Mouse (Mus musculus) lung, embryonic 15.5 days (tissue): ENCODE data around the gene Tmem183a. TPM values are rescaled to one million over a fixed set of nuclear protein-coding genes. Genes with fewer than 3 reads are reported as not detected.
A peak's percentile ranks its signal among the peaks of the same experiment; 100 is the strongest.

ENCODE experiments used
- ATAC-seq: fragments of 200-750 bp; cut with Nextera tagmentation; 2 replicates; pipeline ENCODE4 v1.8.0; 2017; ENCODE audit warnings: moderate number of reproducible peaks, borderline replicate concordance; ENCODE audit not compliant: low FRiP score, low TSS enrichment; ENCODE audit errors: extremely low read depth
- H3K27ac ChIP-seq: fragments of 300-500 bp; sonication (generic); 2 replicates; pipeline ENCODE4 v1.5.1; 2015; ENCODE audit warnings: moderate library complexity, mild to moderate bottlenecking, inconsistent platforms
- H3K27me3 ChIP-seq: fragments of 300-500 bp; sonication (generic); 2 replicates; pipeline ENCODE4 v1.6.1; 2015; ENCODE audit warnings: inconsistent platforms
- H3K36me3 ChIP-seq: fragments of 300-500 bp; sonication (generic); 2 replicates; pipeline ENCODE4 v1.6.1; 2015; ENCODE audit warnings: inconsistent platforms
- H3K4me1 ChIP-seq: fragments of 300-500 bp; sonication (generic); 2 replicates; pipeline ENCODE4 v1.6.1; 2015; ENCODE audit warnings: inconsistent platforms
- H3K4me2 ChIP-seq: fragments of 300-500 bp; sonication (generic); 2 replicates; pipeline ENCODE4 v1.6.1; 2015; ENCODE audit warnings: inconsistent platforms, mild to moderate bottlenecking, moderate library complexity
- H3K4me3 ChIP-seq: fragments of 300-500 bp; sonication (generic); 2 replicates; pipeline ENCODE4 v1.5.1; 2015; ENCODE audit warnings: mild to moderate bottlenecking, inconsistent platforms
- H3K9ac ChIP-seq: fragments of 300-500 bp; sonication (generic); 2 replicates; pipeline ENCODE4 v1.6.1; 2015; ENCODE audit warnings: inconsistent platforms
- H3K9me3 ChIP-seq: fragments of 300-500 bp; sonication (generic); 2 replicates; pipeline ENCODE4 v1.6.1; 2016; ENCODE audit warnings: inconsistent platforms
- WGBS: fragments of 180-500 bp; shearing (Covaris S2); methylation state at CpG from one replicate; pipeline ENCODE4 v1.1.7; 2015; 5-methylcytosine and 5-hydroxymethylcytosine counted together
- polyA plus RNA-seq: library from polyadenylated mRNA; unstranded; fragments of >200 nt; fragmentation: Nextera tagmentation; extraction: Ambion mirVana; gene quantifications from 2 replicates; pipeline ENCODE4 v1.2.1, GENCODE M21; 2015

Gene Tmem183a
- polyA plus RNA-seq, 1 experiment from 2014 or later, result 93.4 TPM

DNA sequence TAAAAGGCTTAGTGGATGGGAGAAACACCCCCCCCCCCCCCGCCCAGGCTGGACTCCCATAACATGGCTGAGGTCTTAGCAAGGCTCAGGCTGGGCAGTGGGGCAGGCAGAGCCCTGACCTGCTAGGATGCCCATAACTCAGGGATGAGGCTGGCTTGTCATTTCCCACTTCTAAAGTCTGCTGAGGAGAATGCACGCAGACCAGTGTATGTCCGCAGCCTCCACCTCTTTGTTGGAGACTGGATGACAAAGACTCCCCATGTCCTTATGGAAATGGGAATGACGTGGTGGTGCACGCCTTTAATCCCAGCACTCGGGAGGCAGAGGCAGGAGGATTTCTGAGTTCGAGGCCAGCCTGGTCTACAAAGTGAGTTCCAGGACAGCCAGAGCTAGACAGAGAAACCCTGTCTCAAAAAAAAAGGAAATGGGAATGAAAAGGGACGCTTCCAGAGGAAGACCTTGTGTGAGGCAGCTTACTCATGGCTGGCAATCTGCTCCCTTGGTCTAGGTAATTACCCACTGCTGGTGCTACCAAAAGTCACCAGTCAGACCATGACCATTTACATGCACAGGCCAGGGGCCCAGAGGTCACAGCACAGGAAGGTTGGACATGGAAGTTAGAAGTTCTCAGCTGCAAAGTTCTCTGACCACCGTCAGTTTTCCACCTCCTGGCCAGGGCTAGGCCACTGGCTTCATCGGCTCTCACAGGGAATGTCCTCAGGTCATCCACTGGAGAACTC, 28.2 kb downstream of the Tmem183a start:
- H3K4me2 ChIP-seq, result no peak overlapping the region
- H3K9ac ChIP-seq, result no peak overlapping the region
- no peak overlapping the region for H3K4me3 ChIP-seq
- no peaks in the 10 kb centered on the region for H3K36me3 ChIP-seq
- WGBS, result 79% methylated on average over 10 of the region's 10 CpGs
- H3K27ac ChIP-seq, result no peak overlapping the region
- no peak for ATAC-seq
- no peaks in the 10 kb centered on the region for H3K9me3 ChIP-seq
- no peaks in the 10 kb centered on the region for H3K27me3 ChIP-seq
- H3K4me1 ChIP-seq, result peaks cover 11% of the 10 kb centered on the region

DNA sequence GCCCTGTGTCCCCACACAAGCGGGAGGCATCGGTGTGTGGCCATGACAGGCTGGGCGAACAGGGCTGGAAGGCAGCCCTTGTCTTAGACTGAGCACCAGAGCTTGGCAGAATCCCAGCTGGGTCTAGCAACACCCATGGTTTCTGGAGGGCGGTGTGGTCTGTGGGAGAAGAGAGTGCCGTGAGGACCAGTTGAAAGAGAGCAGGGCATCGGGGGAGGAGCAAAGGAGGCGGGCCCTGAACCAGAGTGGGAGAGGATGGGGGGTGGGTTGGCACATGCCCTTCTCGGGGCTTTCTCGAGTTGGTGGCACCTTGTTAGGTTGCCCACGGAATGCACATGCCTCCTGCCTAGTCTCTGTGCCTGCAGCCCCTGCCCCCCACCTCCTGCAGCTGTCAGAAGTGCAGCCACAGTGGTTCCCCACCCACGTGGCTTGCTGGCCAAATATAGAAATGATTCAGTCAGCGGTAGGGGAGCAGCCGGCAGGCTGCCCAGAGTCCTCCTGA, 29.0 kb downstream of the Tmem183a start, which contains the start of gene Ppfia4:
TSS of gene Ppfia4 (minus strand) at position 159 of the 502 bp plus-strand sequence.
- peak; percentile 53 for ATAC-seq
- 28% methylated on average over 13 of the region's 13 CpGs for WGBS
- Histone ChIP-seq H3K9ac (no peak within 1 kb of the TSS; the same call in 1 of the 2 replicates), H3K4me2 (peak within 1 kb of the TSS; percentile 42), H3K36me3 (no peaks in the 10 kb centered on the region), H3K27ac (peak within 1 kb of the TSS; percentile 30; the same call in 1 of the 2 replicates), H3K4me3 (no peak within 1 kb of the TSS), H3K9me3 (no peaks in the 10 kb centered on the region), H3K27me3 (no peaks in the 10 kb centered on the region), H3K4me1 (peaks cover 11% of the 10 kb centered on the region)

DNA sequence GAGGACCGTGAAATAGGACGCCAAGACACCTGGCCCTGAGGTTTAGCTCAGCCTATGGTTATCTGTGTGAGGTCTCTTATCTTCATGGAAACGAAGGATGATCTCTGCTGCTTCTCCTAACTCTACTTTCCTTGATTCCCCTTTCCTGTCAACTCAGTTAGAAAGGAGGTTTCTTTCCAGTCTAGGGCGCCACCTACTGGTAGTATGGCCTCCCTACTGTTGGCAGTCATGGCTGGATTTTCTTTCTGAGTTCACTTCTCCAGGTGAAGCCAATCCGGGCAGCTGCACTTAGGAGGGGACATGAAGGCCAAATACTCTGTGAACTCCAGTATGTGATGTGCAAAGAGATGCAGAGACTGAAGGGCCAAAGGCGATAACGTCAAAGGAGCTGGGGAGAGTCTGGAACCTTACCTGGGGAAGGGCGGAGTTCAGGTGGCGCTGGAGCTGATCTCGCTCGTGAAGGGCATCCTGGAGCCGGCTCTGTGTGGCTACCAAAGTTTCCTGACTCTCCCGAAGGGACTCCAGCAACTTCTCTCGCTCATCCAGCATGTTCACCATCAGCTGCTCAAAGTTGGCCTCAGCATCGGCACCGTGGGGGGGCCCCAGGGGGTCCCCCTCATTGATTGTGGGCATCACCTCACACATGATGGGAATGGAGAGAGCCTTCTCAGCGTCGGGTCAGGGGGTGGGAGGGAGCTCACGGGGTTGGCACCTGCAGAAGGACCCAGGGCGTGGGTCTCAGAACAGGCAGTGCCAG, 29.7 kb downstream of the Tmem183a start:
- no peak overlapping the region for H3K4me3 ChIP-seq
- peaks cover 11% of the 10 kb centered on the region for H3K4me1 ChIP-seq

DNA sequence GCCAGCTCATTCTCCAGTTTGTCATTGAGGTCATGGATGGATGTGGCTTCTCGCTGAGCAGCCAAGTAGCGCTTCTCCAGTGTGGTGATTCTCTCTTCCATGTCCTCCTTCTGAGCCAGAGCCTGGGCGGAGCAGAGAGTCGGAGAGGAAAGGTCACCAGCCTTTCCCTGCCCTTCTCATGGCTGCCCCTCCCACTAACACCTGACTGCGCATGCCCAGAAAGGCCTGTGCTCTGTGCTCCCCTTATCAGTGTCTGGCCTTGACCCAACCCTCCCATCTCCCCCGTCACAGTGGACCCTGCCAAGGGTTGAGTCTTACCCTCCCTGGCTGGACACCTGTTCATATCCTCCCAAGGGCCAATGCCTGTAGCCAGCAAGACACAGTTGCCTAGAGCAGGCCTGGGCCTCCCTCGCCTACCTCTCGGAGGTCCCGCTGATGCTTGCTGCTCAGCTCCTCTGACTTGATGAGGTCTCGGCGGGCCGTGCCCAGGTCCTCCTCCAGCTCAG, 34.9 kb downstream of the Tmem183a start:
- Histone ChIP-seq H3K9ac (no peak overlapping the region), H3K4me3 (no peak overlapping the region), H3K9me3 (no peaks in the 10 kb centered on the region), H3K36me3 (no peaks in the 10 kb centered on the region), H3K4me1 (no peaks in the 10 kb centered on the region), H3K4me2 (no peak overlapping the region), H3K27ac (no peak overlapping the region), H3K27me3 (no peaks in the 10 kb centered on the region)
- ATAC-seq, result no peak
- WGBS, result 87% methylated on average over 12 of the region's 12 CpGs

More for the DNA sequence above, 29.7 kb downstream of the Tmem183a start:
- ATAC-seq, result no peak; the same call in 1 of the 2 replicates
- 45% methylated on average over 20 of the region's 20 CpGs for WGBS
- Histone ChIP-seq H3K9ac (no peak overlapping the region; the same call in 1 of the 2 replicates), H3K27me3 (no peaks in the 10 kb centered on the region), H3K27ac (peak overlapping the region; percentile 30; the same call in 1 of the 2 replicates), H3K36me3 (no peaks in the 10 kb centered on the region), H3K9me3 (no peaks in the 10 kb centered on the region), H3K4me2 (peak overlapping the region; percentile 42)

DNA sequence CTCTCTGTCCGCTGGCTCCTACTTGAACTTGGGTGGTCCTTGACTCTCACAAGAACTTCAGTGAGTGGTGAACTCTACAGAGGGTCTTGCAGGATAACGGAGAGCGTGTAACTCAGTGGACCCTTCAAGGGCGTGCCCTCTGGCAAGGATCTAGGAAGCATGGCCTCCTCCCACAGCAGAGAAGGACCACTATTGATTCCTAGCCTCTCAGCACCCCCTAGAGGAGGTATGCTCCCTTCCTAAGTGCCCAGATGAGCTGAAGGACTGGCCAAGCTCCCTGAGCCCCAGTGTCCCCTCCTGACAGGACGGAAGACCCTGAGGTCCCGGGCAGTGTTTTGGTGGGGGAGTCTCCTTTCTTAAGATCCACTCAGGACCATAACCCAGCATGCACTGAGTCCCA, 39.2 kb downstream of the Tmem183a start:
- Histone ChIP-seq H3K27ac (no peak overlapping the region), H3K9me3 (no peaks in the 10 kb centered on the region), H3K4me2 (no peak overlapping the region), H3K36me3 (no peaks in the 10 kb centered on the region), H3K27me3 (no peaks in the 10 kb centered on the region), H3K4me1 (no peaks in the 10 kb centered on the region), H3K9ac (no peak overlapping the region), H3K4me3 (no peak overlapping the region)
- no peak for ATAC-seq
- 73% methylated on average over 6 of the region's 6 CpGs for WGBS

DNA sequence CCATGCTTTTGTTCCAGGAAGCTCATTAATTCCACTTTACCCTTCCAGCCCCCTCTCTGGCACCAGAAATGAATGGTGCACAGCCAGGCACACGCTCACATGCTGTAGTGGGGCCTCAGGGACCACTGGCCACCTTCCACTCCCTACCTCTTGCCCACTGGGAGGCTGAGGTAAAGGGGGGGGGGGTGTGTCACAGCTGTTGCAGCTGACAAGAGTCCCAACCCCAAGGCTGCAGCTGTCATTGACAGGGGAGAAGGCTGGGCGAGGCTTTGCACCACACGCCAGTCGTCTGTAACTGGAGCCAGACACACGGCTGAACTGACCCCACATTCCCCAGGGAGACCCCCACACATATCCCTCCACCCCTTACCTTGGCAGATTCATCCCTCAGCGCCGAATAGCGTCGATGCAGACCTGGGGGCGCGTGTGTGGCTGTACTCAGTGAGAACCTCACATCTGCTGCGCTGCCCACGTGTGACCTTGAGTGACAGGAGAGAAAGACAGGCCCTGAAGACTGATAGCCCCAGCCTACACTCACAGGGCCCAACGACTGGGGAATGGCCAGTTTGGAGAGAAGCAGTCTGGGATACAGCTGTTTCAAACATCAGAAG, 41.0 kb downstream of the Tmem183a start:
- H3K4me3 ChIP-seq, result no peak overlapping the region
- no peak overlapping the region for H3K27ac ChIP-seq
- no peak overlapping the region for H3K9ac ChIP-seq
- H3K9me3 ChIP-seq, result no peaks in the 10 kb centered on the region
- H3K27me3 ChIP-seq, result no peaks in the 10 kb centered on the region
- no peaks in the 10 kb centered on the region for H3K36me3 ChIP-seq
- ATAC-seq, result no peak
- 53% methylated on average over 14 of the region's 14 CpGs for WGBS
- no peaks in the 10 kb centered on the region for H3K4me1 ChIP-seq
- no peak overlapping the region for H3K4me2 ChIP-seq

DNA sequence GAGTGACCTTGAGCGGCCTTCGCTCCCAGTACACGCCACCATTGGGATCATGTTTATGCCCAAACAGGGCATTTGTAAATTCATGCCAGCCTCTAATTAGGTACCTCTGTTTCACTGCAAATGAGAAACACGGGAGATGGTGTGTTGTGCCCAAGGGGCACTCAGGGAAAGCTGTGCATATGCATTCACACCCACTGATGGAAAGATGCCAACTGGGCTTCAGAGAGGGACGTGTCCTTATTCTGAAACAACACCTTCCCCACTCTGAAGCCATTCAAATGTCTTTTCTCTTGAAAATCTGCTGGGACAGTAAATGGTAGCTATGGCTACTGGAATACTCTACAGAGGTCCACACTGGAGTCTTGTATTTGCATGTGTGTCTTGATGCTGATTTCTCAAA, 43.5 kb downstream of the Tmem183a start:
- H3K4me1 ChIP-seq, result no peaks in the 10 kb centered on the region
- H3K4me2 ChIP-seq, result no peak overlapping the region
- no peaks in the 10 kb centered on the region for H3K36me3 ChIP-seq
- 77% methylated on average over 5 of the region's 5 CpGs for WGBS
- ATAC-seq, result no peak
- no peak overlapping the region for H3K27ac ChIP-seq
- no peaks in the 10 kb centered on the region for H3K27me3 ChIP-seq
- H3K9me3 ChIP-seq, result no peaks in the 10 kb centered on the region
- H3K4me3 ChIP-seq, result no peak overlapping the region
- no peak overlapping the region for H3K9ac ChIP-seq

DNA sequence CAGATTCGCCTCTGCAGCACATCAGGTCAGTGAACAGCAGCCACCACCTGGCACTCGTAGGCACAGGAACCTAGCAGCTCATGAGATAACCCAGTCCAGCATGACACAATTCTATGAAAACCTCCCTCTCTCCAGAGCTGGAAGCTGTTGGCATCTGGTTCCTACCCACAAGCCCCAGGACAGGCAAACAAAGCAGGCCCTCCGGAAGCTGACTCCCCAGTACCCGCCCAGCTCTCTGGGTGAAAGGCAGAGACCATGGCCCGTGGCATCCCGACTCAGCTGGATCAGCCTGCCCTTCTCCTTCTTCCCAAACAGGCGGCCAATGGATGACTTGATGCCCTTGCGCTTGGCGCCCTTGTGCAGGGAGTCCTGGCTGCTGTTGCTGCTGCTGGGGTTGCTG, 45.4 kb downstream of the Tmem183a start:
- Histone ChIP-seq H3K4me2 (no peak overlapping the region), H3K27ac (no peak overlapping the region), H3K4me3 (no peak overlapping the region), H3K9ac (no peak overlapping the region), H3K27me3 (no peaks in the 10 kb centered on the region), H3K9me3 (no peaks in the 10 kb centered on the region), H3K36me3 (no peaks in the 10 kb centered on the region), H3K4me1 (no peaks in the 10 kb centered on the region)
- no peak for ATAC-seq
- WGBS, result 81% methylated on average over 9 of the region's 9 CpGs

DNA sequence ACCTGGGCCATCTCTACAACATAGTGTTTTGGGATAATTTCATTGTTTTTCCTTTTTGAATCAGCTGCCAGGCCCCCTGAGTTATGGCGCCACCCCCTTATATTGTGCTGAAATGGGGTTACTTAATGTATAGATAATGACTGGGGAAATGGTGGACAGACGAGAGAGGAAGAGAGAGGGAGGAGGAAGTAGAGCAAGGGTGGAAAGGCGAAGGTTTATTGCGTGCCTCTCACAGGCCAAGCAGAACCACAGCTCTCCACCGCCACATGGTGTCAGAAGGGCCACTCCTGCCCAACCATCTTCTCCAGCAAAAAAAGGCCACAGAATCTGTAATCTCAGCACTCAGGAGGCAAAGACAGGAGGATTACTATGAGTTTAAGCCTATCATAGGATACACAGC, 46.6 kb downstream of the Tmem183a start:
- H3K4me2 ChIP-seq, result no peak overlapping the region
- no peaks in the 10 kb centered on the region for H3K36me3 ChIP-seq
- no peak overlapping the region for H3K4me3 ChIP-seq
- no peak overlapping the region for H3K9ac ChIP-seq
- WGBS, result 80% methylated on average over 5 of the region's 5 CpGs
- H3K9me3 ChIP-seq, result no peaks in the 10 kb centered on the region
- no peaks in the 10 kb centered on the region for H3K4me1 ChIP-seq
- no peaks in the 10 kb centered on the region for H3K27me3 ChIP-seq
- ATAC-seq, result no peak
- H3K27ac ChIP-seq, result no peak overlapping the region

DNA sequence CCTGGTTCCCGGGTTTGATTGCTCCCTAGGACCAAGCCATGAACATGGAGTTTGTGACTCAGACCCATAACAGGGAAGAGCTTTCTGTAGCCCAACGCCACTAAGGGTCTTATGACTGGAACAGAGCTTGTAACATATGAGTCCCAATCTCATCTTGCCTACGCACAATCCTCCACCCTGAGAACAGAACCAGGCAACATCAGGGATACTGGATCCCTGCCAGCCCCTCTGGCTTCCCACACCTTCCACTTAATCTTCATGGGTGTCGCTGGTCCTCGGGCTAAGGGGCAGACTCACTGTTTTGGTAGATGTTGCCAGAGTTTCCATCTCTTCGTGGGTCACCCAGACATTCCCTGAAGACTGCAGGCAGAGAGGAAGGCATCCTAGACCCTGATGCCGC, 50.0 kb downstream of the Tmem183a start:
- H3K4me3 ChIP-seq, result no peak overlapping the region
- H3K9ac ChIP-seq, result no peak overlapping the region
- no peaks in the 10 kb centered on the region for H3K4me1 ChIP-seq
- no peak overlapping the region for H3K27ac ChIP-seq
- no peaks in the 10 kb centered on the region for H3K36me3 ChIP-seq
- no peaks in the 10 kb centered on the region for H3K27me3 ChIP-seq
- H3K4me2 ChIP-seq, result no peak overlapping the region
- ATAC-seq, result no peak
- 90% methylated on average over 7 of the region's 7 CpGs for WGBS
- H3K9me3 ChIP-seq, result no peaks in the 10 kb centered on the region

DNA sequence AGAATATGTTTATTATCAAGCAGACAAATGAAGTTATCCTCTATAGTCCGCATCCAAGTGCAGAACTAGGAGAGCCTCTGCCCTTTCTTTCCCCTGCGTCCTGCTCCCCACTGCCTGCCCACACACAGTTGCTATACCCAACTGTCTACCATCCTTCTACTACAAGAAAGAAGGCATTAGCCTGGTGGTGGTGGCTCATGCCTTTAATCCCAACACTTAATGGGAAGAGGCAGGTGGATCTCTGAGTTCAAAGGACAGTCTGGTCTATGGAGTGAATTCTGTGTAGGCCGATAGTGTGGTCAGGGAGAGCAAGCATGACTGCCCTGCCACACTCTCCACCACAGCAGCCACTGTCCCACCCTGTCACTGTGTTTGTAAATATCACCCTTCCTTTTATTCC, 51.0 kb downstream of the Tmem183a start:
- no peaks in the 10 kb centered on the region for H3K36me3 ChIP-seq
- 87% methylated on average over 3 of the region's 3 CpGs for WGBS
- no peak overlapping the region for H3K4me2 ChIP-seq

More for the DNA sequence above, 51.0 kb downstream of the Tmem183a start:
- no peak for ATAC-seq
- Histone ChIP-seq H3K9me3 (no peaks in the 10 kb centered on the region), H3K27ac (no peak overlapping the region), H3K4me1 (no peaks in the 10 kb centered on the region), H3K27me3 (no peaks in the 10 kb centered on the region), H3K9ac (no peak overlapping the region), H3K4me3 (no peak overlapping the region)
